In genomic region chr2:170811356-170811755, GRCm38 (mm10) we compare ENCODE assay signal across 10 mouse cellular contexts.
A peak's percentile ranks its signal among the peaks of the same experiment; 100 is the strongest.
DNase-seq lines count a peak whose midpoint lies in the region; ATAC-seq lines count a peak whose summit lies in the region.
"Had no signal": no experiment of that assay in that cellular context is flagged by ENCODE, and none has a peak within 500 bp of the region (broad histone marks: within the 10 kb centered on the region; RNA-seq: fewer than 3 reads in every experiment).

No protein-coding gene starts in this region.

- peaks cover 12% of the 10 kb centered on the region for H3K4me1 ChIP-seq in hindbrain, embryonic 16.5 days (ENCODE audit: control insufficient read depth, insufficient read depth, low read depth, low read length)
- H3K4me1 ChIP-seq in hindbrain, embryonic 14.5 days (replicated peaks; ENCODE audit: control insufficient read depth, insufficient read depth, low read length): peaks cover 19% of the 10 kb centered on the region

- no peak for DNase-seq in hindbrain, embryonic 14.5 days (ENCODE audit: low spot score)
- DNase-seq in cerebellum, adult 9-11 months: peak; percentile 96
- DNase-seq in layer of hippocampus, adult 8-10 months (ENCODE audit: low spot score in 2 of 2): peak; percentile 58 to 64
- peak; percentile 35 for DNase-seq in retina, postnatal 1 day
- no peak for DNase-seq in gastrocnemius, postnatal 4 days (ENCODE audit: low spot score in 2 of 2)
- no peak for DNase-seq in lung, adult 18-20 months
- DNase-seq in embryo, embryonic 11 days: no peak
- DNase-seq: thymus, adult 18-20 months had no signal

- H3K9me3 ChIP-seq in hindbrain, embryonic 16.5 days (ENCODE audit: control insufficient read depth, low read length): no peaks in the 10 kb centered on the region
- no peaks in the 10 kb centered on the region for H3K9me3 ChIP-seq in hindbrain, embryonic 14.5 days (ENCODE audit: control insufficient read depth, low read length)
- H3K9me3 ChIP-seq: limb, embryonic 12.5 days had no signal

- peak; percentile 80 for ATAC-seq in hindbrain, embryonic 16.5 days
- no peak for ATAC-seq in hindbrain, embryonic 14.5 days (ENCODE audit: low FRiP score)

- no peak overlapping the region for H3K4me3 ChIP-seq in hindbrain, embryonic 16.5 days (ENCODE audit: low read length)
- H3K4me3 ChIP-seq in hindbrain, embryonic 14.5 days (replicated peaks; ENCODE audit: low read length): no peak overlapping the region
- H3K4me3 ChIP-seq: limb, embryonic 12.5 days had no signal

- WGBS in hindbrain, embryonic 16.5 days: 67% methylated on average over 9 of the region's 9 CpGs
- 66% methylated on average over 9 of the region's 9 CpGs for WGBS in hindbrain, embryonic 14.5 days

- no peak overlapping the region; the same call in 1 of the 2 replicates for H3K27ac ChIP-seq in hindbrain, embryonic 16.5 days (ENCODE audit: low read depth, low read length)
- H3K27ac ChIP-seq in hindbrain, embryonic 14.5 days: no peak overlapping the region
- H3K27ac ChIP-seq: limb, embryonic 12.5 days had no signal

- H3K4me2 ChIP-seq in hindbrain, embryonic 16.5 days (ENCODE audit: low read length): no peak overlapping the region
- H3K4me2 ChIP-seq in hindbrain, embryonic 14.5 days (replicated peaks): no peak overlapping the region
- H3K4me2 ChIP-seq: limb, embryonic 12.5 days had no signal

- H3K9ac ChIP-seq in hindbrain, embryonic 16.5 days (ENCODE audit: low read depth, low read length): no peak overlapping the region
- no peak overlapping the region for H3K9ac ChIP-seq in hindbrain, embryonic 14.5 days
- H3K9ac ChIP-seq: limb, embryonic 12.5 days had no signal

- H3K27me3 ChIP-seq in hindbrain, embryonic 16.5 days (replicated peaks; ENCODE audit: control insufficient read depth, insufficient read depth, low read length): no peaks in the 10 kb centered on the region
- H3K27me3 ChIP-seq in hindbrain, embryonic 14.5 days (ENCODE audit: control insufficient read depth, insufficient read depth, low read length): no peaks in the 10 kb centered on the region
- H3K27me3 ChIP-seq: limb, embryonic 12.5 days had no signal

- no peaks in the 10 kb centered on the region for H3K36me3 ChIP-seq in hindbrain, embryonic 16.5 days (ENCODE audit: control insufficient read depth, insufficient read depth, low read length)
- H3K36me3 ChIP-seq in hindbrain, embryonic 14.5 days (replicated peaks; ENCODE audit: control insufficient read depth, insufficient read depth): 0 out of 2 replicates have a peak, but pooled peaks cover 6% of the 10 kb centered on the region
- H3K36me3 ChIP-seq: limb, embryonic 12.5 days had no signal

Comparison
In these comparisons a context has a peak if more than half of its experiments do, and no peak if none do; other contexts are left out.
1. DNase-seq: peak in cerebellum, adult 9-11 months (single experiment), layer of hippocampus, adult 8-10 months (2 of 2) and retina, postnatal 1 day (single experiment); none in hindbrain, embryonic 14.5 days (single experiment), gastrocnemius, postnatal 4 days (0 of 2), lung, adult 18-20 months (0 of 2) and embryo, embryonic 11 days (single experiment).